Mouse (Mus musculus) testis, adult 2 months (tissue): Measurements from ENCODE around the gene Gm11634. TPM values are rescaled to one million over a fixed set of nuclear protein-coding genes. Genes with fewer than 3 reads are reported as not detected.

Experiments
- H3K27ac ChIP-seq: fragments of 200-500 bp; 2 replicates; pipeline ENCODE4 v1.5.1; 2012; ENCODE audit warnings: low read depth, low read length; ENCODE audit not compliant: control insufficient read depth, insufficient read depth
- H3K27me3 ChIP-seq: fragments of 200-500 bp; 2 replicates; pipeline ENCODE4 v1.6.1; 2012; ENCODE audit warnings: mild to moderate bottlenecking, low read length, moderate library complexity; ENCODE audit not compliant: control insufficient read depth, insufficient read depth
- H3K36me3 ChIP-seq: fragments of 200-500 bp; 2 replicates; pipeline ENCODE4 v1.6.1; 2012; ENCODE audit warnings: mild to moderate bottlenecking, low read length; ENCODE audit not compliant: control insufficient read depth, insufficient read depth
- H3K4me1 ChIP-seq: fragments of 200-500 bp; 2 replicates; pipeline ENCODE4 v1.6.1; 2012; ENCODE audit warnings: low read length; ENCODE audit not compliant: control insufficient read depth, insufficient read depth
- H3K4me3 ChIP-seq: fragments of 200-500 bp; 2 replicates; pipeline ENCODE4 v1.5.1; 2012; ENCODE audit warnings: low read depth, mild to moderate bottlenecking, low read length, moderate library complexity, mixed read lengths; ENCODE audit not compliant: control insufficient read depth
- CTCF ChIP-seq: fragments of 200-500 bp; IDR thresholded peaks from 2 replicates; pipeline ENCODE4 v1.5.1; 2012; ENCODE audit warnings: low read depth, mild to moderate bottlenecking, inconsistent platforms, low read length, moderate library complexity; ENCODE audit not compliant: control insufficient read depth, insufficient read depth, insufficient replicate concordance
- POLR2A ChIP-seq: fragments of 200-500 bp; IDR thresholded peaks from 2 replicates; pipeline ENCODE4 v1.6.1; 2012; ENCODE audit warnings: low read depth, mild to moderate bottlenecking, inconsistent platforms, low read length, moderate library complexity; ENCODE audit not compliant: control insufficient read depth
- polyA plus RNA-seq: library from polyadenylated mRNA; depleted of rRNA; stranded (reverse); fragments of >200 nt; gene quantifications from 2 replicates; pipeline ENCODE4 v1.2.3, GENCODE M21; 2012

Gene Gm11634
- polyA plus RNA-seq, 1 experiment = 69.4 TPM

DNA sequence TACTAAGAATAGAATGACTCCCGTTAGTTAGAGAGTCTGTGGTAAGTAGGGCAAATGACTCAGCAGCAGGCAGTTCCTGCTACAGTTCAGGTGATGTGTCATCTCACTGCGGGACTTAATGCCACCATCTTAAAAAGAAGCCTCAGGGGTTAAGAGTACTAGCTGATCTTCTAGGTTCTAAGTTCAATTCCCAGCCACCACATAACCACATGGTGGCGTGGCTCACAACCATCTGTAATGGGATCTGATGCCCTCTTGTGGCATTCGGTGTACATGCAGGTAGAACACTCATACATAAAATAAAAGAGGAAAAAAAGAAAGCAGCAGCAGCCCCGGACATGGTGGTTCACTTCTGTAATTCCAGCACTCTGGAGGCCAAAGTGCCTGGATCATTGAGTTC is 36.7 kb downstream of the Gm11634 start:
- no peaks in the 10 kb centered on the region for H3K27me3 ChIP-seq
- TF ChIP-seq CTCF = no peak
- no peak for TF ChIP-seq POLR2A
- no peaks in the 10 kb centered on the region for H3K4me1 ChIP-seq
- no peak overlapping the region for H3K4me3 ChIP-seq
- peaks cover 2% of the 10 kb centered on the region; the same call in 1 of the 2 replicates for H3K36me3 ChIP-seq
- no peak overlapping the region for H3K27ac ChIP-seq

DNA sequence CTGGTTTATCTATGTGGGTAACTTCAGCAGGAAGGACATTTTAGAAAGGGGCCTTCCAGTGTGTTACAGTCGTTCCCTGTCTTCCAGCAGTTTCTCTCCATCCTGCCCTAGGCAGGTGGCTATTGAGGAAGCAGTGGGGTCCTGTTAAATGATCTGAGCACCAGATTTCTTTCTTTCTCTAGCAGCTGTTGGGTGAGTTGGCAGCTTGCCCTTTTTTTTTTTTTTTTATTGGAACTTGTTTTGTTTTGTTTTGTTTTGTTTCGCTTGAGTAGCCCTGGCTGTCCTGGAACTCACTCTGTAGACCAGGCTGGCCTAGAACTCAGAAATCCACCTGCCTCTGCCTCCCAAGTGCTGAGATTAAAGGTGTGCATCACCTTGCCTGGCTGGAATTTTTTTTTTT is 42.1 kb downstream of the Gm11634 start:
- no peaks in the 10 kb centered on the region for H3K4me1 ChIP-seq
- TF ChIP-seq CTCF (no peak), POLR2A (no peak)
- H3K27ac ChIP-seq = no peak overlapping the region
- no peaks in the 10 kb centered on the region for H3K36me3 ChIP-seq
- no peak overlapping the region for H3K4me3 ChIP-seq
- no peaks in the 10 kb centered on the region for H3K27me3 ChIP-seq

DNA sequence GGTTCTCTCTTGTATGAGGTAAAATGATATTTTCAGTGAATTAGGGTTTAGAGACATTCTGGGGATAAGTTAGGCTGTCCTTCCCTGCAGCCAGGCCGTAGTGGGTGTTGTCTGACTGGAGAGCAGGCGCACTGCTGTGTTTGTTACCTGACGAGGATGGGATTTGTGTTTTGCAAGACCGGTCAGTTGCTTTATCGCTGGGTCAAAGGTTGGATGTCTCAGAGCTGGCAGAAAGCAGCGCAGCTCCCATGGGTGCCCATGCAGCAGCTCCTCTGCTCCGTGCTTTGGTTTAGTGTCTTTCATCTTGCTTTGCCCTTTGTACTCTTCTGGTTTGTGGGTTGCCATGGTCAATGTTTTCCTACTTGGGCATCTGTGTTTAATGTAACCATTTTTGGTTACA is 42.5 kb downstream of the Gm11634 start:
- Histone ChIP-seq H3K27ac (no peak overlapping the region), H3K4me3 (peak overlapping the region; percentile 5; the same call in 1 of the 2 replicates), H3K36me3 (no peaks in the 10 kb centered on the region), H3K4me1 (no peaks in the 10 kb centered on the region), H3K27me3 (no peaks in the 10 kb centered on the region)
- TF ChIP-seq POLR2A = no peak
- no peak for TF ChIP-seq CTCF

DNA sequence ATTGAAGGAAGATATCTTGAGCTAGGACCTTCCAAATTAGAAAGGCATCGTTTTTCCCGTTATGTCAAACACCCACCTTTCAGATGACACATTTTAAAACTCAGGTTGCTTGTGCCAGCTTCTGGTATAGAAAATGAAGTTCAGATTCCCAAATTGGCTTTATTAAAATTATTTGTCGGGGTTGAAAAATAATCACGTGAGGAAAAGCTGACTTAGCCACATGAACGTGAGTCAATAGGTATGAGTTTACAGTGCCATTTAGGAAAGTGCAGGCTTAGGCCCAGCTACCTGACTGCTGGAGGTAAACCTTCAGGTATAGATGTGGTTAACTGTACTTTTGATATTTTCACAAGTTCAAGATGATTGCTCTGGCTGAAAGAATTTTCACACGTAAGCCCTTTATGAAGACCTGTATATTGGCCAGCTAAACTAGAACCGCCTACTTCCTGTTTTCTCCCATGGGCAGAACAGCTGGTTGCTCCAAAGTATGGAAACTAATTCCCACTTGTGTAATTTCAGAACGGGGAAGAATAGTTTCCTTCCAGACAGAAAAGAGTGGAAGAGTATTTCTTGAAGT is 45.6 kb downstream of the Gm11634 start:
- H3K27me3 ChIP-seq = no peaks in the 10 kb centered on the region
- TF ChIP-seq CTCF (no peak), POLR2A (no peak)
- no peaks in the 10 kb centered on the region; the same call in 1 of the 2 replicates for H3K4me1 ChIP-seq
- H3K4me3 ChIP-seq = peak overlapping the region; percentile 82
- no peaks in the 10 kb centered on the region for H3K36me3 ChIP-seq
- H3K27ac ChIP-seq = peak overlapping the region; percentile 87

DNA sequence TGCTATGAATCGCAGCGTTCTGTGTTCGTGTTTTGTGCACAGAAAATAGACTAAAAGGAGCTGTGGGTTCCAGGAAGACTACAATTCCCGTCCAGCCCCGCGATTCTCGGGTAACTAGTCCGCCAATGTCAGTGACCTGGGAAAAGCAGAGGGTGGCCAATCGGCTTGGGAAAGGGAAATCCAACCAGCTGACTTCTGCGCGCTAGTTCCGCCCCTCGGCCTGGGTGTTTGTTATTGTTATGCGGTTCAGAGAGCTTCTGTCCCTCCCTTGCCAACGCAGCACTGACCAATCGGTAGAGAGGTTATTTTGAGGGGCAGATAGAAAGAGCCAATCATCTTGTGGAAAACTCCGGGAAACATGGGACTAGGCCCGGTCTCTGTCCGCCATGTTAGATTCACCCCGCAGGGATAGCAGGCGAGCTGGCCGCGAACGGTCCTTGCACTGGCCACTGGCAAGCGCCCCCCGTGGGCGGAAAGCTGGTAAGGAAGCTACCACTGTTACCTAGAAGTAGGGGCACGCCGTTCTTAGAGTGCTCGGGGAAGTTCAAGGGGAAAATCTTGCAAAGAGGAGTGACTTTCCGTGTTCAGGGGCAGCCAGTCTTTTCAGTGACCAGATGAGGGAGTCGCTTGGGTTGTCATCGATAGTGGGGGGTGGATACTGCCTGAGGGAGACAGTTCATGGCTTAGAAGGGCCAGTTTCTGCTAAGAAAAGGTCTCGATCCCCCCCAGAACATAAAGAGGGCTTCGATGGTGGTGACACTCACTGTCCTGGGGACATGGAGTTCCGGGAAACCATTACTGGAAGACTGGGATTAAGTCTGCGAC is 46.4 kb downstream of the Gm11634 start:
- Histone ChIP-seq H3K27ac (peak overlapping the region; percentile 87), H3K27me3 (no peaks in the 10 kb centered on the region), H3K4me3 (peak overlapping the region; percentile 82), H3K4me1 (no peaks in the 10 kb centered on the region; the same call in 1 of the 2 replicates), H3K36me3 (no peaks in the 10 kb centered on the region)
- TF ChIP-seq CTCF = no peak
- peak; percentile 81 for TF ChIP-seq POLR2A

DNA sequence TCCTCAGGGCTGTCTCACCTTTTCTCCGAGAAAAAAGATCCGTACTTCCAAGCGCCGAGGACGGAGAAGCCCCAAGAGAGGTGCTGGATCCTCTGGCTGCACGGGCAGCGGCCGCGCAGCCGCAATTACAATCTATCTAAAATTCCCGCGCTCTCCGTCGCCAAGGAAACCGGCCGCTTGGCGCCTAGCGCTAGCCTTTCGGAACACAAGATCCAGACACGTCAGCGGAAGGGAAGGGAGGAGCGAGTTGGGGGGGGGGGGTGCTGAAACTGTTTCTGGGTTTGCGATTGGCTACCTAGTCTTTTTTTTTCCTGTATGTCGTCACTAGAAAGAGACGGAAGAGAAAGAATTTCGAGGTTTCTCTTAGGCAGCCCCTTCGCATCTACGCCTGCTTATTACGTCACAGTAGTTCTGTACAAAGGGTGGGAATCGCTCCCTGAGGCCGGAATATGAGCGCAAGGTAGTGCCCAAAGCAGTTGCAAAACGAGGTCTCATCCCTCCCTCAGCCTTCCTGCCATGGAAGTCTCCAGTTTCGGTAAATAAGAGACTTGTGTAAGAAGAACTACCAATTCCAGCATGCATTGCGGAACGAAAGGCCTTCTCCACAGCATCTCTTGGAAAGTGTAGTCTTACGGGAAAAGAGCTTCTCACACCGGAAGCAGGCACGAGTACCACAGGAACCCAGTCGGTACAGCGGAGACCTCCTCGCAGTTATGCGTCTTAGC is 47.1 kb downstream of the Gm11634 start, which contains the start of the genes Brca1 and Nbr1:
Gene Brca1, minus strand, starts transcription at position 205 of the 725 bp plus-strand sequence.
Gene Nbr1, plus strand, starts transcription at position 399 of the 725 bp plus-strand sequence.
- Histone ChIP-seq H3K27me3 (no peaks in the 10 kb centered on the region), H3K36me3 (no peaks in the 10 kb centered on the region), H3K4me3 (peak within 1 kb of the TSS; percentile 82), H3K4me1 (no peaks in the 10 kb centered on the region; the same call in 1 of the 2 replicates), H3K27ac (peak within 1 kb of the TSS; percentile 87)
- peak; percentile 45; the same call in 1 of the 2 replicates for TF ChIP-seq POLR2A
- no peak for TF ChIP-seq CTCF

DNA sequence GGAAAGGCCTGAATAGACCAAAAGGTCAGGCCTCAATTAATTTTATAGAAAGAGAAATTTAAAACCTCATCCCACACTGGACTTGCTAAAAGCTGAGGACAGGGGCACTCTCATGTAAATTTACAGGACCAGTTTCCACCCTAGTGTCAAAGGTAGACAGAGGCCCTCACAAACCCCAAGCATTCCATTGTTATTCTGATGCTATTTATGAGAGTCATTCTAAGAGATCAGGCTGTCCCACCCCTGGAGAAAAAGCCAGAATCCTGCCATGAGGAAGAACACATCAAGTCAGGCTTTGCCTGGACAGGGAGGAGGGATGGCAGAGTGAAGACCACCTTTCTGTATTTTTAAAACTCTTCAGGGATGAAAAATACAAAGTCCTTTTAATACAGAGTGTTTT is 50.5 kb downstream of the Gm11634 start:
- no peaks in the 10 kb centered on the region; the same call in none of the 2 replicates for H3K4me1 ChIP-seq
- TF ChIP-seq POLR2A (no peak), CTCF (no peak)
- H3K27me3 ChIP-seq = no peaks in the 10 kb centered on the region
- H3K4me3 ChIP-seq = no peak overlapping the region
- H3K36me3 ChIP-seq = no peaks in the 10 kb centered on the region
- no peak overlapping the region for H3K27ac ChIP-seq
